11 mouse cellular contexts compared by ENCODE assay signal in genomic region chr15:97164616-97165015, GRCm38 (mm10).
A peak's percentile ranks its signal among the peaks of the same experiment; 100 is the strongest.
DNase-seq lines count a peak whose midpoint lies in the region; ATAC-seq and TF ChIP-seq lines count a peak whose summit lies in the region.
"Had no signal": no experiment of that assay in that cellular context is flagged by ENCODE, and none has a peak within 500 bp of the region (broad histone marks: within the 10 kb centered on the region; RNA-seq: fewer than 3 reads in every experiment).

No protein-coding gene starts in this region.

- H3K9ac ChIP-seq in lung, embryonic 15.5 days: no peak overlapping the region
- no peak overlapping the region for H3K9ac ChIP-seq in kidney, postnatal 0 days (ENCODE audit: low read depth, low read length)
- H3K9ac ChIP-seq: forebrain, embryonic 13.5 days; hindbrain, embryonic 13.5 days had no signal

- H3K4me1 ChIP-seq in lung, embryonic 15.5 days: no peaks in the 10 kb centered on the region
- H3K4me1 ChIP-seq in kidney, postnatal 0 days (replicated peaks; ENCODE audit: insufficient read depth, low read length): no peaks in the 10 kb centered on the region
- H3K4me1 ChIP-seq: forebrain, embryonic 13.5 days; hindbrain, embryonic 13.5 days had no signal

- no peak for DNase-seq in lung, postnatal 25 days (ENCODE audit: low spot score)
- peak; percentile 31 for DNase-seq in gastrocnemius, postnatal 10 days
- DNase-seq in kidney, postnatal 0 days (ENCODE audit: low spot score): peak; percentile 58
- no peak for DNase-seq in left cerebral cortex, adult 2 months (ENCODE audit: extremely low spot score in 1 of 2, low spot score in 2 of 2)
- DNase-seq: thymus, adult 2 months had no signal

- H3K27ac ChIP-seq in lung, embryonic 15.5 days: no peak overlapping the region
- H3K27ac ChIP-seq in kidney, postnatal 0 days: no peak overlapping the region; the same call in 1 of the 2 replicates
- no peak overlapping the region for H3K27ac ChIP-seq in left cerebral cortex, adult 2 months
- H3K27ac ChIP-seq: forebrain, embryonic 13.5 days; hindbrain, embryonic 13.5 days had no signal

- no peaks in the 10 kb centered on the region for H3K36me3 ChIP-seq in lung, embryonic 15.5 days
- H3K36me3 ChIP-seq in kidney, postnatal 0 days (ENCODE audit: insufficient read depth, low read length): no peaks in the 10 kb centered on the region
- no peaks in the 10 kb centered on the region for H3K36me3 ChIP-seq in myocyte (ENCODE audit: control insufficient read depth, insufficient read depth)
- H3K36me3 ChIP-seq: hindbrain, embryonic 13.5 days had no signal

- no peak overlapping the region for H3ac ChIP-seq in myocyte (ENCODE audit: control insufficient read depth, insufficient read length)

- WGBS in lung, embryonic 15.5 days: 49% methylated on average over 15 of the region's 15 CpGs
- 29% methylated on average over 15 of the region's 15 CpGs for WGBS in kidney, postnatal 0 days

- H3K79me2 ChIP-seq in myocyte (ENCODE audit: control insufficient read depth, insufficient read depth): no peaks in the 10 kb centered on the region

- no peak for ATAC-seq in lung, embryonic 15.5 days (ENCODE audit: borderline replicate concordance, extremely low read depth, low FRiP score, low TSS enrichment)
- no peak for ATAC-seq in kidney, postnatal 0 days (replicated peaks; ENCODE audit: low FRiP score, low read depth)
- ATAC-seq in erythroid progenitor cell, adult 5-6 weeks (replicated peaks; ENCODE audit: low FRiP score, poor library complexity, severe bottlenecking): no peak
- ATAC-seq: forebrain, embryonic 13.5 days had no signal

- no peak overlapping the region for H3K4me3 ChIP-seq in lung, embryonic 15.5 days
- H3K4me3 ChIP-seq in kidney, postnatal 0 days (replicated peaks; ENCODE audit: low read depth, low read length): no peak overlapping the region
- H3K4me3 ChIP-seq in myocyte: no peak overlapping the region
- H3K4me3 ChIP-seq in left cerebral cortex, adult 2 months: no peak overlapping the region
- H3K4me3 ChIP-seq: forebrain, embryonic 13.5 days; hindbrain, embryonic 13.5 days had no signal

- TF ChIP-seq POLR2A in myocyte (IDR thresholded peaks at IDR 0.05; ENCODE audit: insufficient read length, low read depth): no peak

- H3K9me3 ChIP-seq in lung, embryonic 15.5 days: no peaks in the 10 kb centered on the region
- no peaks in the 10 kb centered on the region for H3K9me3 ChIP-seq in kidney, postnatal 0 days (replicated peaks; ENCODE audit: low read length)
- H3K9me3 ChIP-seq: forebrain, embryonic 13.5 days; hindbrain, embryonic 13.5 days had no signal

- TF ChIP-seq CTCF in kidney, postnatal 0 days (IDR thresholded peaks at IDR 0.05; ENCODE audit: low read depth): no peak
- no peak for TF ChIP-seq CTCF in left cerebral cortex, adult 2 months (IDR thresholded peaks at IDR 0.05)

- no peaks in the 10 kb centered on the region for H3K27me3 ChIP-seq in lung, embryonic 15.5 days
- no peaks in the 10 kb centered on the region for H3K27me3 ChIP-seq in kidney, postnatal 0 days (ENCODE audit: insufficient read depth, low read length)
- H3K27me3 ChIP-seq in myocyte (ENCODE audit: control insufficient read depth, insufficient read depth, insufficient read length): no peaks in the 10 kb centered on the region
- H3K27me3 ChIP-seq: forebrain, embryonic 13.5 days; hindbrain, embryonic 13.5 days had no signal

- H3K4me2 ChIP-seq in lung, embryonic 15.5 days: peak overlapping the region; percentile 15; the same call in 1 of the 2 replicates
- H3K4me2 ChIP-seq in kidney, postnatal 0 days (ENCODE audit: low read length): peak overlapping the region; percentile 34
- H3K4me2 ChIP-seq in myocyte (ENCODE audit: low read depth): peak overlapping the region; percentile 48
- H3K4me2 ChIP-seq: forebrain, embryonic 13.5 days; hindbrain, embryonic 13.5 days; midbrain, embryonic 11.5 days had no signal

- intact Hi-C loops in left cerebral cortex, adult 2 months (cut with DNase I): no loop called here

TF ChIP-seq in myocyte, 11 proteins besides CTCF, POLR2A, EP300 and RAD21:
- TF ChIP-seq MYOD1 (IDR thresholded peaks at IDR 0.05; ENCODE audit: control insufficient read depth in 1 of 3, insufficient read length in 2 of 3, low read depth in 2 of 3): peak in 2 of 3 experiments; percentile 53 to 82
- no peak for TF ChIP-seq REST (IDR thresholded peaks at IDR 0.05; ENCODE audit: insufficient read depth, insufficient read length)
- TF ChIP-seq POLR2AphosphoS2 (IDR thresholded peaks at IDR 0.05; ENCODE audit: insufficient read length, low read depth): no peak
- TF ChIP-seq TCF12 (IDR thresholded peaks at IDR 0.05; ENCODE audit: insufficient read depth, poor library complexity, severe bottlenecking): no peak
- TF ChIP-seq E2F4 (IDR thresholded peaks at IDR 0.05; ENCODE audit: insufficient read depth): no peak
- no peak for TF ChIP-seq TCF3 (IDR thresholded peaks at IDR 0.05; ENCODE audit: insufficient read length, low read depth)
- TF ChIP-seq MAX (IDR thresholded peaks at IDR 0.05; ENCODE audit: low read depth): no peak
- peak; percentile 60 to 84 (median 63) for TF ChIP-seq MYOG (IDR thresholded peaks at IDR 0.05; ENCODE audit: control insufficient read depth in 1 of 3, insufficient read depth in 1 of 3, insufficient read length in 2 of 3, low read depth in 2 of 3)
- no peak for TF ChIP-seq USF1 (IDR thresholded peaks at IDR 0.05; ENCODE audit: low read depth)
- TF ChIP-seq SRF (IDR thresholded peaks at IDR 0.05; ENCODE audit: control insufficient read depth, insufficient read length, low read depth): no peak
TF ChIP-seq in myocyte: peak in this region for 2.

Comparison
In these comparisons a context has a peak if more than half of its experiments do, and no peak if none do; other contexts are left out.
1. DNase-seq: peak in gastrocnemius, postnatal 10 days (single experiment) and kidney, postnatal 0 days (single experiment); none in lung, postnatal 25 days (single experiment) and left cerebral cortex, adult 2 months (0 of 2).
2. Peak in every context shown above with its lines, with median percentiles within 50 percentile points of each other: H3K4me2 ChIP-seq.